Mouse (Mus musculus) CH12F3 (cell line): ENCODE results near the gene Tnip1.

Experiments used
- in situ Hi-C: fragments of 300-500 bp; cut with MboI; formaldehyde crosslinking; loops from 2 replicates; pipeline ENCODE4 v1.14.3; 2020; ENCODE audit warnings: low sequenced_read_pairs

The Tnip1 gene

GRCm38 (mm10) chr11:54885406-54885805 lies 77.3 kb downstream of the Tnip1 start:
- in situ Hi-C loops = loop anchor here (10.0 kb wide), 1 partner anchor 99 kb away; no protein-coding TSS in a partner anchor

GRCm38 (mm10) chr11:54884937-54885336 lies 77.8 kb downstream of the Tnip1 start:
- in situ Hi-C loops = loop anchor here (10.0 kb wide), 1 partner anchor 100 kb away; no protein-coding TSS in a partner anchor

GRCm38 (mm10) chr11:54884197-54884828 lies 78.4 kb downstream of the Tnip1 start:
- in situ Hi-C loops = loop anchor here (10.0 kb wide), 1 partner anchor 100 kb away; no protein-coding TSS in a partner anchor

- in situ Hi-C loops = loop anchor here (10.0 kb wide), 1 partner anchor 102 kb away; no protein-coding TSS in a partner anchor
Observed at GRCm38 (mm10) chr11:54882671-54883070, 80.0 kb downstream of the Tnip1 start.

- in situ Hi-C loops = loop anchor here (10.0 kb wide), 1 partner anchor 104 kb away; no protein-coding TSS in a partner anchor
Observed at GRCm38 (mm10) chr11:54881051-54881474, 81.7 kb downstream of the Tnip1 start.

- in situ Hi-C loops = loop anchor here (10.0 kb wide), 1 partner anchor 105 kb away; no protein-coding TSS in a partner anchor
Observed at GRCm38 (mm10) chr11:54879922-54880321, 82.8 kb downstream of the Tnip1 start.

GRCm38 (mm10) chr11:54879434-54879833 lies 83.3 kb downstream of the Tnip1 start:
- in situ Hi-C loops = no loop called here

GRCm38 (mm10) chr11:54878893-54879292 lies 83.8 kb downstream of the Tnip1 start:
- in situ Hi-C loops = no loop called here

- in situ Hi-C loops = no loop called here
Observed at GRCm38 (mm10) chr11:54876031-54876430, 86.7 kb downstream of the Tnip1 start.

- in situ Hi-C loops = no loop called here
Observed at GRCm38 (mm10) chr11:54871831-54872537, 90.7 kb downstream of the Tnip1 start.

- in situ Hi-C loops = loop anchor here (10.0 kb wide), 1 partner anchor 165 kb away; no protein-coding TSS in a partner anchor
Observed at GRCm38 (mm10) chr11:54869318-54869717, 93.4 kb downstream of the Tnip1 start.

GRCm38 (mm10) chr11:54868445-54868844 lies 94.3 kb downstream of the Tnip1 start:
- in situ Hi-C loops = loop anchor here (10.0 kb wide), 1 partner anchor 164 kb away; no protein-coding TSS in a partner anchor

GRCm38 (mm10) chr11:54867903-54868434 lies 94.7 kb downstream of the Tnip1 start:
- in situ Hi-C loops = loop anchor here (10.0 kb wide), 1 partner anchor 163 kb away; no protein-coding TSS in a partner anchor

GRCm38 (mm10) chr11:54867049-54867385 lies 95.7 kb downstream of the Tnip1 start:
- in situ Hi-C loops = loop anchor here (10.0 kb wide), 1 partner anchor 162 kb away; no protein-coding TSS in a partner anchor

- in situ Hi-C loops = loop anchor here (10.0 kb wide), 1 partner anchor 162 kb away; no protein-coding TSS in a partner anchor
Observed at GRCm38 (mm10) chr11:54866119-54867048, 96.3 kb downstream of the Tnip1 start, which contains the start of gene Hint1. TSS of gene Hint1 (plus strand) at chr11:54866383.

- in situ Hi-C loops = loop anchor here (10.0 kb wide), 1 partner anchor 161 kb away; no protein-coding TSS in a partner anchor
Observed at GRCm38 (mm10) chr11:54865330-54866085, 97.2 kb downstream of the Tnip1 start.

- in situ Hi-C loops = loop anchor here (10.0 kb wide), 1 partner anchor 158 kb away; no protein-coding TSS in a partner anchor
Observed at GRCm38 (mm10) chr11:54862621-54863520, 99.8 kb downstream of the Tnip1 start.
